Comparison of ENCODE assay signal across 8 mouse cellular contexts in the genomic region with DNA sequence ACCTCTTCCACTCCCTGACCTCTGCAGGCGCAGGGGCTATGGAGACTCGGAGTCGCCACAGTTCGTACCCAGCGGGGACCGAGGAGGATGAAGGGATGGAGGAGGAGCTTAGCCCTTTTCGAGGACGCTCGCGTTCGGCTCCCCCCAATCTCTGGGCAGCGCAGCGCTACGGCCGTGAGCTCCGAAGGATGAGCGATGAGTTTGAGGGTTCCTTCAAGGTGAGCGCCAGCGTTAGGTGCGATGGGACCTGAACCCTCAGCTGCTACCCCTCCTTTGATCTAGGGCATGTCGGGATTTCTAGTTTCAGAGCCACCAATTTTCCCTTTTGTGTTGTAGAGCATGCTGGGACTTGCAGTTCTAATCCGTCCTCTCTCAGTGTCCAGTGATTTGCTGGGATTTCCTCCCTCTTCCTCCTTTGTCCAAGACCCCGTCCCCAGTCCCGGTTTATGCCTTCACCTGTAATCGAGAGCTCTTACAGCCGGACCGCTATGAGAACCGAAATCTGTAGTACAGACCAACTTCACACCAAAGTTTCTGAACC. TPM values are rescaled to one million over a fixed set of nuclear protein-coding genes. Genes with fewer than 3 reads are reported as not detected.
DNase-seq lines count a peak whose midpoint lies in the region; ATAC-seq and TF ChIP-seq lines count a peak whose summit lies in the region.

No protein-coding gene starts in this region.

- TF ChIP-seq POLR2A in limb, embryonic 14.5 days (IDR thresholded peaks at IDR 0.05; ENCODE audit: borderline replicate concordance, extremely low read depth, insufficient read depth, insufficient read length): peak; percentile 67; the same call in 1 of the 2 replicates
- TF ChIP-seq POLR2A in thymus, adult 2 months (IDR thresholded peaks at IDR 0.05; ENCODE audit: control insufficient read depth, extremely low read depth, insufficient read depth, low read length, poor library complexity): no peak

- peak overlapping the region; percentile 70 for H3K9ac ChIP-seq in limb, embryonic 14.5 days (ENCODE audit: low read depth, low read length, severe bottlenecking)
- peak overlapping the region; percentile 84 for H3K9ac ChIP-seq in midbrain, embryonic 13.5 days (replicated peaks)

- peak overlapping the region; percentile 62 for H3K4me3 ChIP-seq in limb, embryonic 14.5 days (replicated peaks; ENCODE audit: low read length)
- peak overlapping the region; percentile 62 for H3K4me3 ChIP-seq in midbrain, embryonic 13.5 days (replicated peaks)
- peak overlapping the region; percentile 70 for H3K4me3 ChIP-seq in thymus, adult 2 months (ENCODE audit: control insufficient read depth, insufficient read depth, low read length)

- ATAC-seq in granulocyte monocyte progenitor cell, adult 5-6 weeks (replicated peaks; ENCODE audit: poor library complexity, severe bottlenecking): 0 out of 2 replicates have a peak, but pooled peaks have one; percentile 12
- peak; percentile 48 for ATAC-seq in limb, embryonic 14.5 days (ENCODE audit: low FRiP score, low read depth)
- ATAC-seq in midbrain, embryonic 13.5 days: peak; percentile 52

- H3K9me3 ChIP-seq in limb, embryonic 14.5 days (ENCODE audit: control insufficient read depth, low read length): no peaks in the 10 kb centered on the region
- no peaks in the 10 kb centered on the region for H3K9me3 ChIP-seq in midbrain, embryonic 13.5 days

- peaks cover 18% of the 10 kb centered on the region for H3K4me1 ChIP-seq in limb, embryonic 14.5 days (ENCODE audit: control insufficient read depth, insufficient read depth, low read length)
- peaks cover 25% of the 10 kb centered on the region for H3K4me1 ChIP-seq in midbrain, embryonic 13.5 days (replicated peaks)
- peaks cover 20% of the 10 kb centered on the region for H3K4me1 ChIP-seq in thymus, adult 2 months (replicated peaks; ENCODE audit: control insufficient read depth, insufficient read depth, low read length)

- peak; percentile 63 for DNase-seq in ovary, postnatal 36 days (ENCODE audit: low spot score)
- no peak for DNase-seq in ovary, adult 18-20 months (ENCODE audit: low spot score)
- peak; percentile 82 for DNase-seq in cerebellum, adult 9-10 months
- peak; percentile 71 for DNase-seq in kidney, adult 11 months
- DNase-seq in limb, embryonic 14.5 days (ENCODE audit: low spot score): peak; percentile 72
- peak; percentile 47 for DNase-seq in thymus, adult 2 months

- H3K4me2 ChIP-seq in limb, embryonic 14.5 days (replicated peaks; ENCODE audit: low read depth, low read length, severe bottlenecking): peak overlapping the region; percentile 98
- peak overlapping the region; percentile 99 for H3K4me2 ChIP-seq in midbrain, embryonic 13.5 days (replicated peaks)

- H3K36me3 ChIP-seq in limb, embryonic 14.5 days (ENCODE audit: control insufficient read depth, insufficient read depth, low read length): peaks cover 28% of the 10 kb centered on the region
- peaks cover 15% of the 10 kb centered on the region; the same call in 1 of the 2 replicates for H3K36me3 ChIP-seq in midbrain, embryonic 13.5 days
- no peaks in the 10 kb centered on the region for H3K36me3 ChIP-seq in thymus, adult 2 months (ENCODE audit: control insufficient read depth, insufficient read depth, low read length)

- under 1% methylated on average over 28 of the region's 28 CpGs for WGBS in limb, embryonic 14.5 days
- WGBS in midbrain, embryonic 13.5 days: under 1% methylated on average over 28 of the region's 28 CpGs
- WGBS in thymus, adult 2 months: under 1% methylated on average over 28 of the region's 28 CpGs

- H3K27ac ChIP-seq in limb, embryonic 14.5 days (replicated peaks; ENCODE audit: low read depth, low read length): peak overlapping the region; percentile 92
- H3K27ac ChIP-seq in midbrain, embryonic 13.5 days: peak overlapping the region; percentile 97
- peak overlapping the region; percentile 73 for H3K27ac ChIP-seq in thymus, adult 2 months (ENCODE audit: control insufficient read depth, insufficient read depth, low read length)

- TF ChIP-seq CTCF in thymus, adult 2 months (IDR thresholded peaks at IDR 0.05; ENCODE audit: borderline replicate concordance, control insufficient read depth, extremely low read depth, insufficient read depth, low read length, poor library complexity): no peak

- H3K27me3 ChIP-seq in limb, embryonic 14.5 days (ENCODE audit: control insufficient read depth, insufficient read depth, low read length): no peaks in the 10 kb centered on the region
- no peaks in the 10 kb centered on the region for H3K27me3 ChIP-seq in midbrain, embryonic 13.5 days
- no peaks in the 10 kb centered on the region for H3K27me3 ChIP-seq in thymus, adult 2 months (ENCODE audit: control insufficient read depth, insufficient read depth, low read length)

RNA-seq across cellular contexts. Expression of gene Gpr137, which starts 8.4 kb away (rescaled TPM):
- total RNA-seq in granulocyte monocyte progenitor cell, adult 5-6 weeks (2014; fragmentation: Nextera tagmentation): 15.0 and 18.5 TPM in 2 replicates
- total RNA-seq in granulocyte monocyte progenitor cell, adult 5-6 weeks (2017): 14.9 and 15.8 TPM in 2 replicates
- 56.8 and 72.3 TPM in 2 replicates for polyA plus RNA-seq in limb, embryonic 14.5 days (2012; rRNA removed)
- 28.5 and 31.8 TPM in 2 replicates for polyA plus RNA-seq in limb, embryonic 14.5 days (2014; fragmentation: Nextera tagmentation; extraction: Ambion mirVana)
- 46.1 and 50.3 TPM in 2 replicates for polyA plus RNA-seq in midbrain, embryonic 13.5 days (2015; fragmentation: Nextera tagmentation; extraction: Ambion mirVana)
- 66.8 and 86.6 TPM in 2 replicates for polyA plus RNA-seq in thymus, adult 2 months (2012; rRNA removed)

RNA-seq across cellular contexts. Expression of gene Bad, which starts 9.0 kb away (rescaled TPM):
- total RNA-seq in granulocyte monocyte progenitor cell, adult 5-6 weeks (2014; fragmentation: Nextera tagmentation): 26.7 and 34.5 TPM in 2 replicates
- total RNA-seq in granulocyte monocyte progenitor cell, adult 5-6 weeks (2017): 48.8 and 69.0 TPM in 2 replicates
- 75.1 and 76.5 TPM in 2 replicates for polyA plus RNA-seq in limb, embryonic 14.5 days (2012; rRNA removed)
- polyA plus RNA-seq in limb, embryonic 14.5 days (2014; fragmentation: Nextera tagmentation; extraction: Ambion mirVana): 77.5 and 80.8 TPM in 2 replicates
- 75.5 and 84.3 TPM in 2 replicates for polyA plus RNA-seq in midbrain, embryonic 13.5 days (2015; fragmentation: Nextera tagmentation; extraction: Ambion mirVana)
- polyA plus RNA-seq in thymus, adult 2 months (2012; rRNA removed): 59.1 and 65.6 TPM in 2 replicates

RNA-seq across cellular contexts. Expression of gene Kcnk4, which starts 16.4 kb away (rescaled TPM):
- total RNA-seq in granulocyte monocyte progenitor cell, adult 5-6 weeks (2014; fragmentation: Nextera tagmentation): not detected in 2 replicates
- not detected in 2 replicates for total RNA-seq in granulocyte monocyte progenitor cell, adult 5-6 weeks (2017)
- polyA plus RNA-seq in limb, embryonic 14.5 days (2012; rRNA removed): 0.91 and 1.1 TPM in 2 replicates
- 1.1 TPM in 2 replicates for polyA plus RNA-seq in limb, embryonic 14.5 days (2014; fragmentation: Nextera tagmentation; extraction: Ambion mirVana)
- 0.28 and 0.79 TPM in 2 replicates for polyA plus RNA-seq in midbrain, embryonic 13.5 days (2015; fragmentation: Nextera tagmentation; extraction: Ambion mirVana)
- 1.5 and 1.8 TPM in 2 replicates for polyA plus RNA-seq in thymus, adult 2 months (2012; rRNA removed)

RNA-seq across cellular contexts. Expression of gene Ppp1r14b, which starts 24.1 kb away (rescaled TPM):
- total RNA-seq in granulocyte monocyte progenitor cell, adult 5-6 weeks (2014; fragmentation: Nextera tagmentation): 194 and 276 TPM in 2 replicates
- 94.5 and 105 TPM in 2 replicates for total RNA-seq in granulocyte monocyte progenitor cell, adult 5-6 weeks (2017)
- polyA plus RNA-seq in limb, embryonic 14.5 days (2012; rRNA removed): 277 and 304 TPM in 2 replicates
- polyA plus RNA-seq in limb, embryonic 14.5 days (2014; fragmentation: Nextera tagmentation; extraction: Ambion mirVana): 249 and 282 TPM in 2 replicates
- 116 and 151 TPM in 2 replicates for polyA plus RNA-seq in midbrain, embryonic 13.5 days (2015; fragmentation: Nextera tagmentation; extraction: Ambion mirVana)
- polyA plus RNA-seq in thymus, adult 2 months (2012; rRNA removed): 337 and 340 TPM in 2 replicates

RNA-seq across cellular contexts. Expression of gene Catsperz, which starts 25.5 kb away (rescaled TPM):
- total RNA-seq in granulocyte monocyte progenitor cell, adult 5-6 weeks (2014; fragmentation: Nextera tagmentation): 3.0 TPM in 1 of 2 replicates, not detected in the other
- 2.8 and 4.5 TPM in 2 replicates for total RNA-seq in granulocyte monocyte progenitor cell, adult 5-6 weeks (2017)
- polyA plus RNA-seq in limb, embryonic 14.5 days (2012; rRNA removed): 2.8 and 5.6 TPM in 2 replicates
- 3.6 and 5.4 TPM in 2 replicates for polyA plus RNA-seq in limb, embryonic 14.5 days (2014; fragmentation: Nextera tagmentation; extraction: Ambion mirVana)
- polyA plus RNA-seq in midbrain, embryonic 13.5 days (2015; fragmentation: Nextera tagmentation; extraction: Ambion mirVana): 0.55 TPM in 1 of 2 replicates, not detected in the other
- 3.7 and 5.2 TPM in 2 replicates for polyA plus RNA-seq in thymus, adult 2 months (2012; rRNA removed)
